Mouse (Mus musculus): ENCODE measurements around the gene Itgb7. TPM values are rescaled to one million over a fixed set of nuclear protein-coding genes. Genes with fewer than 3 reads are reported as not detected.
A peak's percentile ranks its signal among the peaks of the same experiment; 100 is the strongest.
"Not testable (repeated sequence)": the region's sequence is repeated elsewhere in the genome, so short reads cannot be mapped to it uniquely, and the experiment has no call there.

The Itgb7 gene
- total RNA-seq, 2 experiments from 2014 or later = 0.76 to 1.9 TPM

GRCm38 (mm10) chr15:102230408-102231321 lies 1.1 kb downstream of the Itgb7 start:
- no peak for DNase-seq (ENCODE audit: low spot score in 2 of 2)

- not testable (repeated sequence) for DNase-seq (ENCODE audit: low spot score in 2 of 2)
Measured at GRCm38 (mm10) chr15:102225619-102226018, 6.1 kb downstream of the Itgb7 start.

GRCm38 (mm10) chr15:102224992-102225617 lies 6.6 kb downstream of the Itgb7 start:
- DNase-seq (ENCODE audit: low spot score in 2 of 2) = no peak

- peak; percentile 65 to 85 for DNase-seq (ENCODE audit: low spot score in 2 of 2)
Measured at GRCm38 (mm10) chr15:102224186-102224991, 7.4 kb downstream of the Itgb7 start.

- no peak for DNase-seq (ENCODE audit: low spot score in 2 of 2)
Measured at GRCm38 (mm10) chr15:102222386-102222785, 9.4 kb downstream of the Itgb7 start.

- DNase-seq (ENCODE audit: low spot score in 2 of 2) = no peak
Measured at GRCm38 (mm10) chr15:102217325-102217724, 14.4 kb downstream of the Itgb7 start.

- DNase-seq (ENCODE audit: low spot score in 2 of 2) = no peak
Measured at GRCm38 (mm10) chr15:102216459-102217228, 15.1 kb downstream of the Itgb7 start.

- no peak for DNase-seq (ENCODE audit: low spot score in 2 of 2)
Measured at GRCm38 (mm10) chr15:102215624-102216023, 16.1 kb downstream of the Itgb7 start.

GRCm38 (mm10) chr15:102214132-102214531 lies 17.6 kb downstream of the Itgb7 start:
- no peak for DNase-seq (ENCODE audit: low spot score in 2 of 2)

GRCm38 (mm10) chr15:102211895-102212294 lies 19.8 kb downstream of the Itgb7 start:
- no peak for DNase-seq (ENCODE audit: low spot score in 2 of 2)

- no peak for DNase-seq (ENCODE audit: low spot score in 2 of 2)
Measured at GRCm38 (mm10) chr15:102210816-102211215, 20.9 kb downstream of the Itgb7 start.

- no peak for DNase-seq (ENCODE audit: low spot score in 2 of 2)
Measured at GRCm38 (mm10) chr15:102209114-102209513, 22.6 kb downstream of the Itgb7 start.

- no peak for DNase-seq (ENCODE audit: low spot score in 2 of 2)
Measured at GRCm38 (mm10) chr15:102208092-102208561, 23.6 kb downstream of the Itgb7 start.

- no peak for DNase-seq (ENCODE audit: low spot score in 2 of 2)
Measured at GRCm38 (mm10) chr15:102207351-102207750, 24.4 kb downstream of the Itgb7 start.

- peak; percentile 28 to 70 for DNase-seq (ENCODE audit: low spot score in 2 of 2)
Measured at GRCm38 (mm10) chr15:102205779-102206178, 26.0 kb downstream of the Itgb7 start.

- peak in 1 of 2 experiments; percentile 30 for DNase-seq (ENCODE audit: low spot score in 2 of 2)
Measured at GRCm38 (mm10) chr15:102204674-102205505, 26.9 kb downstream of the Itgb7 start, which contains the start of gene Csad. TSS of gene Csad (minus strand) at chr15:102204724.

GRCm38 (mm10) chr15:102203835-102204381 lies 27.8 kb downstream of the Itgb7 start:
- peak; percentile 63 to 73 for DNase-seq (ENCODE audit: low spot score in 2 of 2)

GRCm38 (mm10) chr15:102202971-102203834 lies 28.5 kb downstream of the Itgb7 start, which contains the start of gene Zfp740:
TSS of gene Zfp740 (plus strand) at chr15:102203249.
- peak; percentile 94 to 96 for DNase-seq (ENCODE audit: low spot score in 2 of 2)

Data from layer of hippocampus, adult 18-20 months (tissue).